ENCODE assay signal across 7 mouse cellular contexts in genomic region chr10:42760999-42761900, GRCm38 (mm10). TPM values are rescaled to one million over a fixed set of nuclear protein-coding genes. Genes with fewer than 3 reads are reported as not detected.
DNase-seq lines count a peak whose midpoint lies in the region; ATAC-seq lines count a peak whose summit lies in the region.

TSS of gene Sec63 (plus strand) at chr10:42761496.

- peak within 1 kb of the TSS; percentile 91 for H3K27ac ChIP-seq in intestine, embryonic 16.5 days (ENCODE audit: low read length)
- H3K27ac ChIP-seq in midbrain, embryonic 11.5 days (ENCODE audit: low read depth, low read length) = peak within 1 kb of the TSS; percentile 87

- peak; percentile 95 for DNase-seq in adrenal gland, adult 8-10 months
- peak; percentile 98 for DNase-seq in embryo, embryonic 9.5 days (ENCODE audit: extremely low spot score)
- DNase-seq in gastrocnemius, postnatal 4 days (ENCODE audit: low spot score in 2 of 2) = peak; percentile 99
- peak; percentile 98 for DNase-seq in left cerebral cortex, postnatal 36 days (ENCODE audit: low spot score in 2 of 2)
- DNase-seq in midbrain, embryonic 11.5 days (ENCODE audit: low spot score, missing footprints) = peak; percentile 100
- DNase-seq in skeletal muscle tissue, adult 2 months (ENCODE audit: low read depth, low spot score) = peak; percentile 96

- peak within 1 kb of the TSS; percentile 78 for H3K4me3 ChIP-seq in intestine, embryonic 16.5 days (ENCODE audit: low read length)
- peak within 1 kb of the TSS; percentile 97 for H3K4me3 ChIP-seq in midbrain, embryonic 11.5 days (ENCODE audit: low read depth, low read length)

- intact Hi-C loops in left cerebral cortex, postnatal 36 days (cut with DNase I) = no loop called here

- H3K9ac ChIP-seq in intestine, embryonic 16.5 days (ENCODE audit: low read depth, low read length) = peak within 1 kb of the TSS; percentile 86
- peak within 1 kb of the TSS; percentile 99 for H3K9ac ChIP-seq in midbrain, embryonic 11.5 days (ENCODE audit: low read length)

- peak within 1 kb of the TSS; percentile 70 for H3K4me2 ChIP-seq in intestine, embryonic 16.5 days (ENCODE audit: low read depth, low read length)
- peak within 1 kb of the TSS; percentile 69 for H3K4me2 ChIP-seq in midbrain, embryonic 11.5 days

- no peaks in the 10 kb centered on the region for H3K27me3 ChIP-seq in intestine, embryonic 16.5 days (replicated peaks; ENCODE audit: control insufficient read depth, insufficient read depth, low read length)
- H3K27me3 ChIP-seq in midbrain, embryonic 11.5 days (ENCODE audit: control insufficient read depth, insufficient read depth, low read length) = no peaks in the 10 kb centered on the region

- H3K9me3 ChIP-seq in intestine, embryonic 16.5 days (ENCODE audit: control insufficient read depth, low read length) = no peaks in the 10 kb centered on the region
- no peaks in the 10 kb centered on the region for H3K9me3 ChIP-seq in midbrain, embryonic 11.5 days (ENCODE audit: control insufficient read depth, low read length)

- peaks cover 22% of the 10 kb centered on the region for H3K4me1 ChIP-seq in intestine, embryonic 16.5 days (ENCODE audit: control insufficient read depth, insufficient read depth, low read length)
- H3K4me1 ChIP-seq in midbrain, embryonic 11.5 days (ENCODE audit: control insufficient read depth, insufficient read depth, low read length) = peaks cover 19% of the 10 kb centered on the region

- no peaks in the 10 kb centered on the region for H3K36me3 ChIP-seq in intestine, embryonic 16.5 days (ENCODE audit: control insufficient read depth, insufficient read depth, low read length)
- no peaks in the 10 kb centered on the region for H3K36me3 ChIP-seq in midbrain, embryonic 11.5 days (ENCODE audit: control insufficient read depth, insufficient read depth, low read length)

- peak; percentile 96 for ATAC-seq in intestine, embryonic 16.5 days
- ATAC-seq in midbrain, embryonic 11.5 days (ENCODE audit: low FRiP score) = peak; percentile 94

- WGBS in intestine, embryonic 16.5 days = under 1% methylated on average over 59 of the region's 81 CpGs
- WGBS in midbrain, embryonic 11.5 days = under 1% methylated on average over 27 of the region's 81 CpGs

RNA-seq across cellular contexts. Expression of gene Sec63, which starts in this region (rescaled TPM):
- total RNA-seq in adrenal gland, adult 8-10 months (2022) = 10 to 100 TPM; 78.3 to 92.2 (median 84.0) TPM
- total RNA-seq in gastrocnemius, postnatal 4 days (2021) = 10 to 100 TPM; 36.9 to 40.5 TPM
- 22.3 and 25.9 TPM in 2 replicates for polyA plus RNA-seq in intestine, embryonic 16.5 days (2015; fragmentation: Nextera tagmentation; extraction: Ambion mirVana)
- 10 to 100 TPM; 54.3 to 56.3 TPM for total RNA-seq in left cerebral cortex, postnatal 36 days (2021)
- polyA plus RNA-seq in midbrain, embryonic 11.5 days (2014; fragmentation: Nextera tagmentation; extraction: Ambion mirVana) = 28.9 and 29.1 TPM in 2 replicates

Comparison
In these comparisons a context has a peak if more than half of its experiments do, and no peak if none do; other contexts are left out.
1. Peak in every context shown above with its lines: DNase-seq, ATAC-seq, H3K4me3 ChIP-seq and H3K27ac ChIP-seq.